Mouse (Mus musculus) intestine, embryonic 16.5 days (tissue): ENCODE measurements around the gene Inhbc. TPM values are rescaled to one million over a fixed set of nuclear protein-coding genes. Genes with fewer than 3 reads are reported as not detected.
A peak's percentile ranks its signal among the peaks of the same experiment; 100 is the strongest.

Experiments used
- ATAC-seq: fragments of 200-750 bp; cut with Nextera tagmentation; 2 replicates; pipeline ENCODE4 v1.8.0; 2017; ENCODE audit warnings: moderate TSS enrichment, moderate library complexity
- H3K27ac ChIP-seq: fragments of 300-500 bp; sonication (generic); 2 replicates; pipeline ENCODE4 v1.5.1; 2014; ENCODE audit warnings: mild to moderate bottlenecking, low read length
- H3K27me3 ChIP-seq: fragments of 300-500 bp; sonication (generic); replicated peaks from 2 replicates; pipeline ENCODE4 v1.6.1; 2014; ENCODE audit warnings: low read length, control low read depth, mixed read lengths; ENCODE audit not compliant: control insufficient read depth, insufficient read depth
- H3K36me3 ChIP-seq: fragments of 300-500 bp; sonication (generic); 2 replicates; pipeline ENCODE4 v1.6.1; 2014; ENCODE audit warnings: low read length, control low read depth; ENCODE audit not compliant: control insufficient read depth, insufficient read depth
- H3K4me1 ChIP-seq: fragments of 300-500 bp; sonication (generic); 2 replicates; pipeline ENCODE4 v1.6.1; 2014; ENCODE audit warnings: low read length, control low read depth, mixed read lengths; ENCODE audit not compliant: control insufficient read depth, insufficient read depth
- H3K4me2 ChIP-seq: fragments of 300-500 bp; sonication (generic); 2 replicates; pipeline ENCODE4 v1.6.1; 2014; ENCODE audit warnings: low read depth, low read length, control low read depth
- H3K4me3 ChIP-seq: fragments of 300-500 bp; sonication (generic); 2 replicates; pipeline ENCODE4 v1.5.1; 2014; ENCODE audit warnings: mild to moderate bottlenecking, low read length
- H3K9ac ChIP-seq: fragments of 300-500 bp; sonication (generic); 2 replicates; pipeline ENCODE4 v1.6.1; 2014; ENCODE audit warnings: low read depth, low read length
- H3K9me3 ChIP-seq: fragments of 300-500 bp; sonication (generic); 2 replicates; pipeline ENCODE4 v1.6.1; 2016; ENCODE audit warnings: low read length, control low read depth; ENCODE audit not compliant: control insufficient read depth
- WGBS: fragments of 180-500 bp; shearing (Covaris S2); extraction: QIAGEN DNeasy Blood & Tissue Kit; methylation state at CpG from one replicate; pipeline ENCODE4 v1.1.7; 2014; 5-methylcytosine and 5-hydroxymethylcytosine counted together
- polyA plus RNA-seq: library from polyadenylated mRNA; unstranded; fragments of >200 nt; fragmentation: Nextera tagmentation; extraction: Ambion mirVana; gene quantifications from 2 replicates; pipeline ENCODE4 v1.2.1, GENCODE M21; 2015

Gene Inhbc
- polyA plus RNA-seq, 1 experiment from 2014 or later = not detected

GRCm38 (mm10) chr10:127343029-127343428 is 27.2 kb downstream of the Inhbc start:
- Histone ChIP-seq H3K27me3 (peaks cover 5% of the 10 kb centered on the region), H3K4me3 (no peak overlapping the region), H3K4me1 (peaks cover 9% of the 10 kb centered on the region), H3K27ac (no peak overlapping the region), H3K36me3 (no peaks in the 10 kb centered on the region), H3K9ac (no peak overlapping the region), H3K4me2 (no peak overlapping the region), H3K9me3 (no peaks in the 10 kb centered on the region; the same call in 1 of the 2 replicates)
- 70% methylated on average over 3 of the region's 3 CpGs for WGBS
- no peak for ATAC-seq

GRCm38 (mm10) chr10:127341891-127342639 is 28.2 kb downstream of the Inhbc start, which contains the start of gene Gli1:
Gli1 (minus strand) TSS chr10:127341974.
- peak within 1 kb of the TSS; percentile 57 for H3K4me3 ChIP-seq
- H3K36me3 ChIP-seq = no peaks in the 10 kb centered on the region
- H3K4me2 ChIP-seq = peak within 1 kb of the TSS; percentile 88
- peak within 1 kb of the TSS; percentile 64 for H3K27ac ChIP-seq
- peak within 1 kb of the TSS; percentile 70 for H3K9ac ChIP-seq
- H3K9me3 ChIP-seq = no peaks in the 10 kb centered on the region; the same call in 1 of the 2 replicates
- peak; percentile 34 for ATAC-seq
- WGBS = under 1% methylated on average over 29 of the region's 29 CpGs
- H3K27me3 ChIP-seq = peaks cover 5% of the 10 kb centered on the region
- H3K4me1 ChIP-seq = peaks cover 9% of the 10 kb centered on the region

DNA sequence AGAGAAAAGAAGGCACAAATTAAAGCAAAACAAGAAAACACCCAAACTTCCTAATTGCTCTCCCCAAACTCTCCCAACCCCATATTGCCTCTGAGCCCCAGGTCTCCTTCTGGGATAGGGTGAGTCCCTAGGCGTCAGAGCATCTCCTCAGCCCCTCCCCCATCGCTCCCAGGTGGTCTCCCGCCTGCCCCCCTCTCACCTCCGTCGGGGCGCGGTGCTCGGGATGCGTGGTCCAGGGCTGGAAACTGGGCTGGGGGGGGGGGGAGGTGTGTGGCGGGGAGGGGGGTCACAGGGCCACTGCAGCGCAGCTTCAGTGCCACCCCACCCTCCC is 28.9 kb downstream of the Inhbc start:
- H3K27ac ChIP-seq = peak overlapping the region; percentile 64

GRCm38 (mm10) chr10:127340577-127341359 is 29.5 kb downstream of the Inhbc start:
- H3K4me3 ChIP-seq = peak overlapping the region; percentile 57
- peak overlapping the region; percentile 88 for H3K4me2 ChIP-seq
- peaks cover 5% of the 10 kb centered on the region for H3K27me3 ChIP-seq
- WGBS = 2% methylated on average over 27 of the region's 27 CpGs
- H3K4me1 ChIP-seq = peaks cover 9% of the 10 kb centered on the region
- no peak for ATAC-seq
- H3K9me3 ChIP-seq = no peaks in the 10 kb centered on the region; the same call in 1 of the 2 replicates
- peak overlapping the region; percentile 64 for H3K27ac ChIP-seq
- H3K9ac ChIP-seq = peak overlapping the region; percentile 70
- no peaks in the 10 kb centered on the region for H3K36me3 ChIP-seq

More for the DNA sequence above, 28.9 kb downstream of the Inhbc start:
- Histone ChIP-seq H3K4me1 (peaks cover 9% of the 10 kb centered on the region), H3K9me3 (no peaks in the 10 kb centered on the region; the same call in 1 of the 2 replicates), H3K9ac (peak overlapping the region; percentile 70), H3K36me3 (no peaks in the 10 kb centered on the region), H3K27me3 (peaks cover 5% of the 10 kb centered on the region), H3K4me2 (peak overlapping the region; percentile 88), H3K4me3 (peak overlapping the region; percentile 57)
- 0% methylated on average over 10 of the region's 11 CpGs for WGBS
- ATAC-seq = peak; percentile 5; the same call in 1 of the 2 replicates

- peak; percentile 56 for ATAC-seq
- no peaks in the 10 kb centered on the region; the same call in 1 of the 2 replicates for H3K9me3 ChIP-seq
- H3K27ac ChIP-seq = peak overlapping the region; percentile 91
- H3K36me3 ChIP-seq = no peaks in the 10 kb centered on the region
- peaks cover 9% of the 10 kb centered on the region for H3K4me1 ChIP-seq
- peak overlapping the region; percentile 57 for H3K4me3 ChIP-seq
- H3K4me2 ChIP-seq = peak overlapping the region; percentile 88
- H3K9ac ChIP-seq = peak overlapping the region; percentile 70
- WGBS = 1% methylated on average over 42 of the region's 42 CpGs
- peaks cover 5% of the 10 kb centered on the region for H3K27me3 ChIP-seq
Measured at GRCm38 (mm10) chr10:127339683-127340576, 30.3 kb downstream of the Inhbc start.

- under 1% methylated on average over 31 of the region's 31 CpGs for WGBS
- Histone ChIP-seq H3K4me2 (peak overlapping the region; percentile 88), H3K4me1 (peaks cover 9% of the 10 kb centered on the region), H3K36me3 (no peaks in the 10 kb centered on the region), H3K27ac (peak overlapping the region; percentile 91), H3K4me3 (peak overlapping the region; percentile 57), H3K9me3 (no peaks in the 10 kb centered on the region), H3K27me3 (peaks cover 5% of the 10 kb centered on the region), H3K9ac (peak overlapping the region; percentile 70)
- peak; percentile 77 for ATAC-seq
Measured at GRCm38 (mm10) chr10:127338930-127339682, 31.1 kb downstream of the Inhbc start.

- Histone ChIP-seq H3K9ac (no peak overlapping the region), H3K4me2 (no peak overlapping the region), H3K36me3 (no peaks in the 10 kb centered on the region), H3K4me1 (peaks cover 9% of the 10 kb centered on the region), H3K27ac (no peak overlapping the region), H3K27me3 (peaks cover 5% of the 10 kb centered on the region), H3K9me3 (no peaks in the 10 kb centered on the region), H3K4me3 (no peak overlapping the region)
- 81% methylated on average over 6 of the region's 6 CpGs for WGBS
- no peak for ATAC-seq
Measured at GRCm38 (mm10) chr10:127337536-127338099, 32.6 kb downstream of the Inhbc start.

DNA sequence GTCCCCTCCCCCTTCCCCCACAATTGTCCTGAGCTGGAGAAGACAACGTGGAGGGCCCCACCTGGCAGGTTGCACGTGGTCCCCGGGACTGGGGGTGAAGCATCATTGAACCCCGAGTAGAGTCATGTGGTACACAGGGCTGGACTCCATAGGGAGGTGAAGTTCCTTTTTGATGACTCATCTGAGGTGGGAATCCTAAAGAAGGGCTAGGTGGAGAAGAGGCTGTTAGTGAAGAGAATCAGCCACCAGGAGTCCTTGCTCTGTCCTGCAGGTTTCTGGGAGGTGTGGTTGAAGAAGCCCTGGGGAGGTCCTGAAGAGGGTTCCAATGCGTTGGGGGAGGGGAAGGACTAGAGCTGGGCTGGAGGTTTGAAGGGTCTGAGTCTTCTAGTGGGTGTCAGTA is 33.3 kb downstream of the Inhbc start:
- Histone ChIP-seq H3K27ac (no peak overlapping the region), H3K4me1 (peaks cover 9% of the 10 kb centered on the region), H3K27me3 (peaks cover 5% of the 10 kb centered on the region), H3K4me2 (no peak overlapping the region), H3K4me3 (no peak overlapping the region), H3K9ac (no peak overlapping the region), H3K9me3 (no peaks in the 10 kb centered on the region), H3K36me3 (no peaks in the 10 kb centered on the region)
- no peak for ATAC-seq
- WGBS = 60% methylated on average over 5 of the region's 5 CpGs
